Mouse (Mus musculus) ovary, postnatal 36 days (tissue): ENCODE data around the gene Ankrd2.

Source experiments
- DNase-seq: peaks from one replicate; pipeline ENCODE4 v3.0.0; 2022; ENCODE audit warnings: low spot score, mixed read lengths

Ankrd2 gene

DNA sequence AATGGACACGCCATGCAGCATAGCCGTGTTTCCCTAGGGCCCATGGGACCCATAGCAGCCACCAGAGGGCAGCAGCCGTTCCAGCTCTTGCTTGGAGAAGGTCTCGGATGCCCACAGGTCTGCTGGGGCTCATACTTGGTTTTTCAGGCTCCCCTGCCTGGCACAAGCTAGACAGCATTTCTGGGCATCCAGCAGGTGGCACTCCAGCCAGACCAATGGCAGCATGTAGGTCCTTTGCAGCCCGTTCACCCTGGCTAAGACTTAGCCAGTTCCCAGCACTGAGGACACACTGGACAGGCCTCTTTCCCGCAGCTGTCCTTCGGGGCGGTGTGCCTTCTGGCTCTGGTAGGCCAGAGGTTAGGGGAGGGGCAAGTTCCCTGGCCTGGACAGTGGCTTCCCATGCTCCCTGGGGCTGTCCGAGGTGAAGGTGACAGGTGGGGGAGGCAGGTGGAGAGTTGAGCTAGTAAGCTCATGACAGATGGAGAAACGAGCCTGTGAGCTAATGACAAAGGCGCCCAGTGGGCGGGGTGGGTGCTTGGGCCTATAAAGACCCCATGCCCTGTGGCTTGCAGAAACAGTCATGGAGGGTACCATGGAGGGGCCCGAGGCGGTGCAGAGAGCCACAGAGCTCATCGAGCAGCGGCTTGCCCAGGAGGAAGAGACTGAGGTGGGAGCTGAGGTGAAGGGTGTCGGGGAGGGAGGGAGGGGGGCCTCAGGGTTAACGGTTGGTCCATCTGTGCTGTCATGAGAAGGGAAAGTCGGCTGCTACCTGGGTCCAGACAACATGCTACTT lies at the start of gene Ankrd2:
Ankrd2 (plus strand) TSS at position 545 of the 793 bp plus-strand sequence.
- peak; percentile 85 for DNase-seq

DNA sequence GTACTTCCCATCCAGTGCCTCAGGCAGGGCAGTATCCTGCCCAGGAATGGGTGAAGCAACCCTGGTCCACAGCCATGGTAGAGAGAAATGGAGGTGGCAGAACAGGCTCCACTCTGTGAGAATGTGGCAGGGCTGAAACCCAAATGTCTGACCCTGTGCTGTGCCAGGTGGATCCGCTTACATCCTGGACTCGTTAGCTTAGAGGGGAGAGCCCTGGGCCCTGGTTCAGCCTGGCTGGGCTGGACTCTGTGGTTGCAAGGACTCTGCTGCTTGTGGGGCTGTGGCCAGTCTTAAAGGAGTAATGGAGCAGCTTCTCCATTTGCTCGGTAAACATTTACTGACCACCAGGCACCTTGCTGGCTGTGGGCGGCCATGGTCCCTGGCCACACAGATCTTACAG lies 48.6 kb upstream of the Ankrd2 start:
- DNase-seq: no peak

DNA sequence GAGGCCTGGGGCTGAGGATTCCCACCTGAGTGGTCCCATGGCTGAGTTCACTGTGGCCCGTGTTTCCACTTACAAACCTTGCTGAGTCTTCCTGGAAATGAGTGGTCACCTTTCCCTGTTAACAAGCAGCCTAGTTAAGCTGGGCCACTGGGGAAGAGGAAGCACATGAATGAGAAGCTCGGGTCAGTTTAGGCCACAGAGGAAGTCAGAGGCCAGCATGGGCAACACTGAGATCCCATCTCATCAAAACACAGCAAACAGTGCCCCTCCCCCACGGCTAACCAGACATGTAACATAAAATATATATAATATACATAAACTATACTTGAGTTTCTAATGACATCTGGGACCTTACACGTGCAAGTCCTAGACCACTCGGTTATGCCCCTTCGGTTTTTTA lies 46.0 kb upstream of the Ankrd2 start:
- no peak for DNase-seq

DNA sequence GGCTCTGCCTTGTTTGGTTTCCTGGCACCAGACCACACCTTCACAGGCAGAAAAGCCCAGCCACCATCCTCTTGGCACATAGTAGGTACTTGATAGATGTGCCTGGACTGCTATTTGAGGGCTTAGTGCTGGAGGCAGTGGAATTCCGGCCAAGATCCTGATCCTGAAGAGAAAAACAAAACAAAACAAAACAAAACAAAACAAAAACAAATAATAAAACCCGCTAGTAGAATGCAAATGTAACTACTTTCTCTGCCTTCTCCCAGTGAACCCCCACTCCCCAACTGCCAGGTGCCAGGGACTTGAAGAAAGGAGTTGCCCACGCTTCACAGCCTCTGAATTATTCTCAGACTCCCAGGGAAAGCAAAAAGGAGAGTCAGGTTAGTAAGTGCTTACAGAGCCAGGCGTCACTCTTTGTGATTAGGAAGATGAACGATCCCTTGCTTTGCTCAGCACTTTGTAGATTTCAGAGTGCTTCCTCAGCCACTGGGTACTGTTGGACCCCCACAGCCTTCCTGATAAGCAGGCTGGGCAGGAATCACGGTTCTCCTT lies 43.8 kb upstream of the Ankrd2 start:
- DNase-seq: no peak

DNA sequence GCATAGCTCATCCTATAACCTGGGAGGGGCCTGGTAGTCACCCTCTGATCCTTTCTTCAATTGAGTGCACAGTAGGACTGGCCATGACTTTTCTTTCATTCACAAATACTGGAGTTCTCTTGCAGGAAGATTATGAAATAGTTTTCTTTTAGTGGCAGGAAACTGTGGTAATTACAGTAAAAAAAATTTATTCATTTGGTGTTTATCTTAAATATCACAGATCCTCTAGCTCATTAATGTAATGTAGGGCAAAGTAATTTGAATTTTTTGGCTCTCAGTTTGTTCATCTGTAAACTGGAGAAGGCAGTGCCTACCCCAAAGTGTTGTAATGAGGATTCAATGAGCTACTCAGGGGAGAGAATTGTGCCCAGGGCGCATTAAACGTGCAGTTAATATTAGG lies 42.8 kb upstream of the Ankrd2 start:
- no peak for DNase-seq

DNA sequence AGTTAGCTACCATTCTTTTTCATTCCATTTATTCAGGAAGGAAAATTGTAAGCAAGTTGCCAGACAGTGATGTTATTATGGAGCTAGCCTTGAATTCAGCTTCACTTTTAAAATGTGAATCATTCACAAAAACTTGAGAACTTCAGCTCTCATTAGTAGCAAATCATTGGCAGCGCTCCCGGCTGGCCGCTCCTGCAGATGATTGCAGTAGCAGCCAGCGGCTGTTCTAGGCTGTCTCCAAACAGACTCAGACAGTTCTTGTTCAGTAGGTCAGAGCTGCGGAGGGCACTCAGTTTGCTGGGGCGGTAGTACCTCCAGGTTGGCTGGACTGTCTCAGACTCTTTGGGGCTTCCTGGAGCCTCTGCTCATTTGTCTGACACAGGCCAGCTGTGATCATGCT lies 42.3 kb upstream of the Ankrd2 start:
- DNase-seq: peak; percentile 78

DNA sequence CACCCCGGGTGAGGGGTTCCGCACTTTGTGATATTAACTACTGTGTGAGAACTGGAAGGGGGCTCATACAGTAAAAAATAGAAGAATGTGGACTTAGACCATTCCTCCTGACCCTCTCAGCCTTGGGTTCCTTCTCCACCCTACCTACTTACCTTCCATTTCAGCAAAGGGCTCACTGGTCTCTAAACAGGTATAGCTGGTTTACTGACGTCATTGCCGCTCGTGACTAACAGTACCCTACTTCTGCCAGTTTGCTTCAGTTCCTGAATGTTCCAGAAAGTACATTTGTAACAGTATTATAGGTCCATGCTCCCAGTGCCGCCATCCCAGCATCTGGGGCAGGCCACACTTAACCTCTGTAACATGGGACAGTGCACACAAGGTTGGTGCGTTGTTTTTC lies 41.8 kb upstream of the Ankrd2 start:
- no peak for DNase-seq

DNA sequence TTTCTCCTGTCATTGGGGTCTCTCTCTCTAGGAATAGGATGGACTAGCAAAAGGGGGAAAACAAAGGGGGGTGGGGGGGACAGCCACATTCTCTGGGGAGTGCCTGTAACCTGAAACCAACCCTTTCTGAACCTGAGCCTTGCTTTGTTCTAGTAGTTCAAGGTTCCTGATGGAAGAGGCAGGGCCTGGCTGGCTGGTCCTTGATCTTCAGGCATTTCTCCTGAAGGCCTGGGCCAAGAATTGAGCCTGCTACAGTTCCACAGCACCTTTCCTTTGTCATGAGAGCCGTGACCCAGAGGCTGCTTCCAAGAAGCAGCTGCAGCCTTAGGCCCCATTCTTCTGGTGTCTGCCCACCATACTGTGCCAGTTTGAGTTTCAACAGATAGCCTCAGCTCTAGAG lies 40.3 kb upstream of the Ankrd2 start:
- DNase-seq: no peak

DNA sequence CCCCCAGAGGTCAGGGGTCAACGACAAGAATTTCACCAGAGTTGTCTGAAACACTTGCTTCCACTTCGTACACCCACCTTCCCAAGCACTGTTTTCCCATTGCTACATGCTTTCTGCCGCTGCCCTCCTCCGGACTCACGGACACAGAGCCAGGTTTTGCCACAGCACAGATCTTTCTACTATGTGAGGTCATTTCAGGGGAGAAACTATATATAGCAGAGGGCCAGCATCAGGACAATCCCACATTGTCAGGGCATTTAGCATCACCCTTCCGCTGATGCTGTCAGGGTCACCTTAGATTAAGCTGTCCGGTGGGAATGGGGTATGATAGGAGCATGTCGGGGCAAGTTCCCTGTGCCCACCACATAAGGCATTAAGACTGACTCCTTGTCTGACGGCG lies 38.7 kb upstream of the Ankrd2 start:
- DNase-seq: no peak

DNA sequence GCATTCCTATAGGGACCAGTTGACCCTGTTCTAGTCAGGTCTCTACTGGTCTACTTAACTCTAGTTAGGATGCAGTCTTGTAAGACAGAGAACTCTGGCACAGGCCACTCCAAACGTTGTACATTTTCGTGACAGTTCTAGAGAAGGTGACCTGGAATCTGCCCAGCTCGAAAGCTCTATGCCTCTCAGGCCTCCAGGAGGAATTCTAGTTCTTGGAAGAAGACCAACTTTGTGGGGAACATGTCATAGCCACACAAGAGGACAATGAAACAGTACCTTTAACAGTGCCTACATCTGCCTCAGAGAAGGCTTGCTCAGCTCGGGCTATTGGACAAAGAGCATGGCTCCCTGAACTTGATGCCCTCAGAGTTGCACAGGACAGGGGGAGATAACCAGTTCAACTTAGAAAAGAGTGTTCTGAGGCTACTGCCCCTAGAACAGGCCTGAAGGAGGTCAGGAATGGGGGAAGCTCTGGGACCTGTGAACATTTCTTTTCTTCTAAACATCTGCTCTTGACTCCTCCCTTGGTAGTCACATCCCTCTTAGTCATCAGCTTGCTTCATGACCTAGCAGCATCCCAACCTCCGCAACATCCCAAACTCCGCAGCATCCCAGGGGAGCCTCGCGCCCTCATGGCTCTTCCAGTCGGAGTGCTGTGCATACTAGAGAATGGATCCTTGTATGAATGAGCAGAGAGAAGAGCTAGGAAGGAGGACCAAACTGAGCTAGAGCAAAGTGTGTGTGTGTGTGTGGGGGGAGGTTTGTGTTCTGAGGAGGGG lies 36.8 kb upstream of the Ankrd2 start:
- DNase-seq: no peak

DNA sequence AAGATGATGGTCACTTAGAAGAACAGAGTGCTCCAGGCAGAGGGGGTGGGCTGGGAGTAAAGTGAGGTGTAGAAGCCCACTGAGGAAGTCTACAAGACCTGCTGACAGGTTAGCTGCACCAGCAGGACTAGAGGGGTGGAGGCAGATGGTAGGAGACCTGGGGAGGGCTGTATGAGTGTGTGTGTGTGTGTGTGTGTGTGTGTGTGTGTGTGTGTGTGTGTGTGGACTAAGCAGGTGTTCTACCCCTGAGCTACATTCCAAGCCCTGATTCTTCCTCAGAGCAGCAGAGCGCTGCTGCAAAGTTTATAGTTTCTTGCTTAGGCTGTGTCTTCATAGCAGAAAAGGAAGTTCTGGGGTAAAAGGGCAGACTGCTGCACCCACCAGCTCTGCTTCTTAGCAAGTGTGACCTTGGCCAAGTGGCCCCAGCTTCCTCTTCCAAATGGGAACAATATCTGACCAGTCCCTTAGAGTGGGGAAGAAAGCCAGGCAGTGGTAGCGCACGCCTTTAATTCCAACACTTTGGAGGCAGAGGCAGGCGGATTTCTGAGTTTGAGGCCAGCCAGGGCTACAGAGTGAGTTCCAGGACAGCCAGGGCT lies 36.0 kb upstream of the Ankrd2 start:
- DNase-seq: no peak

DNA sequence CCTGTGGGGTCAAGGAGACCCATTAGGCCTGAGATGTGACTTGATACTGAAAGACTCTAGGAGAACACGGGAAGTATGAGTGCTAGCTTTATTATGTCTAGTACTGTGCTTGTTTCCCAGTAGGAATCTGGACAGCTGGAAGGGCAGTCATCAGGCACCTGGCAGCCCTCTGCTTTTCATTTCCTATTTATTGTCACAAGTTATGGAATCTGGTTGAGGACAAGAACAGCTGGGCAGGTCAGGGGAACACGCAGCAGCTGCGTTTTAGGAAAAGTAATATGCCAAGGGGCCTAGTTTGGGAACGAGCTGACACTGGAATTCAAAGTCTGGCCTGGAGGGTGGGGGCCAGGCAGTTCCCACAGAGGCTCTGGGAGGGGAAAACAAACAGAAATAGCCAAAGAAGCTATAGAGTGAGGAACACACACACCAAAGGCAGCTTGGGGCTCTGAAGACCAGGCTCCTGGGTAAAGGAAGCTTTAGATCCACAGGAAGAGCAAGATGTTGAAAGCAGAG lies 35.3 kb upstream of the Ankrd2 start:
- no peak for DNase-seq

DNA sequence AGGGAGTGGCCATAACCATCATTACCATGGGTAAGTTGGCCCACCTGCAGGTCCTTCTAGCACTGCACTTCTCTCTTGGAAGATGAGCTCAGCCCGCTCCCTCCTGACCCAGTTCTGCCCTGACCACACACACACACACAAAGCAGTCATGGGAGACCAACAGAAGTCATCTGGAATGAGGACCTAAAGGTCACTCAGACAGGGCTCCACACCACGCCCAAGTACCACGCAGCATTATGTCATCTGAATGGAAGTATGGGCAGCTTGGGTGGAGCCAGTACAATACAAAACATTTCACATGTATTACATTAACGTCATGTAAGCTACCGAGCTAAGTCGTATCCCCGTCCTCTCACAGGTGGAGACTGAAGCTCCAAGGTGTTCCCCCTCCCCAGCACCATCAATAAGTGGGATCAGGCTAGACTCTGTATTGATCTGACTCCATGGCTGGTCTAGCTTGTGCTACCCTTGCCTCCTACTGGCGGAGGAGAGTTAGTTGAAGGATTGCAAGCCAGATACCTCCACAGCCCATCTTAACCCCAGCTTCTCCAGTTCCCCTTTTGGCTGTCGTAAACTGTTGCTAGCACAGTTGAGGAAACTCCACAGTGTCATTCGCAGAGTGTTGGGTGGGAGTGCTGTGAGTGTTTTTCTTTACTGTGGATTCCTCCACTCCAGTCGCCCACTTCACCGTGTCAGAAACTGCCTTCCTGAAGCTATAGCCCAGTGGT lies 34.4 kb upstream of the Ankrd2 start:
- no peak for DNase-seq

DNA sequence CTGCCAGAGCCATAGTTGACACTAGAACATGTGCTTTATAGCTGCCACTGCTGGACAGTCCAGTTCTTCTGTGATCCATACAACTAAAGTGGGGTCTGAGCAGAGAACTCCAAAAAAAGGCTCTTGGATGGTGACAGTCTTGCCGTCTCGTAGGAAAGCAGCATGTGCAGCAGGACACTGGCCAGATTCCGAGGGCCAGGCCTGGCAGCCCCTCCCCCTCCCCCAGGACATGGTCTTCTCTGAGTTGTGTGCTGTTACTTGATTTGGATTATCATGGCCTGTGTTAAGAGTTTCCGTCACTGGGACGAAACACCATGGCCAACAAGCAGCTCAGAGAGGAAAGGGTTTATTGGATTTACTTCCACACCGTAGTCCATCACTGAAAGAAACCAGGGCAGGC lies 31.5 kb upstream of the Ankrd2 start:
- DNase-seq: no peak

DNA sequence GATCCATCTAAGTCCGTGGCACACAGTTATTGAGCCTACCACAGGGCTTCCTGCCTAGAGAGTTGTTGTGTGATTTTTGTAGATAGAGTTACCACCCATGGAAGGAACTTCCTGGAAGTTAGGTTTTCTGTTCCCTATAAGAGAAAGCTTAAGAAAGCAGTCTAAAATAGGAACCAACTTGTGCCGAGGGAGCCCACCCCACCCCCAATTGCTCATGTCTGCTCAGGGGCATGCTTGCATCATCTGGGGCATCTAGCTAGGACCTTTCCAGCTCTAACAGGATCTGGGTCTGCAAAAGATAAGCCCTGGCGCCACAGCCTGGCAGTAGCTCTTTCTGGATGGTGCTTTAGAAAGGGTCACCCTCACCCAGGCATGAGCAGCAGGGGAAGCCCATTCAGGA lies 30.2 kb upstream of the Ankrd2 start:
- DNase-seq: no peak

DNA sequence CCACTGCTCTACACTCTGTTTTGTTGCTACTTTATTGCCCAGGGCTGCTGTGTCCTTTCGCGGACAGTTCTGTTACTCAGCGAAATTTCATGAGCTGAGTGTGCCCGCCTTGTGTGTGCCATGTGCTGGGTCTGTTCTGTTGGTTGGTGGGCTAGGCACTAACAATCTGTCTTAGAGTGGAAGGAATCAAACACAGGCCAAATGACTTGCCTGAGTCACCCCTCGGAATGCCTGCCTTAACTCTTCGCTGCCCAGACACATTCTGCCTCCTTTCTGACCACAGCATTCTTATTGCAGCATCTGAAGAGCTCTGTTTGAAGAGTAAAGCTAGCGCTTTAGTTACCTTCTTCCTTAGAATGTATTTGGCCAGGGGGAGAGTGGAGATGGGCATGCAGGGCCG lies 29.2 kb upstream of the Ankrd2 start:
- DNase-seq: no peak

DNA sequence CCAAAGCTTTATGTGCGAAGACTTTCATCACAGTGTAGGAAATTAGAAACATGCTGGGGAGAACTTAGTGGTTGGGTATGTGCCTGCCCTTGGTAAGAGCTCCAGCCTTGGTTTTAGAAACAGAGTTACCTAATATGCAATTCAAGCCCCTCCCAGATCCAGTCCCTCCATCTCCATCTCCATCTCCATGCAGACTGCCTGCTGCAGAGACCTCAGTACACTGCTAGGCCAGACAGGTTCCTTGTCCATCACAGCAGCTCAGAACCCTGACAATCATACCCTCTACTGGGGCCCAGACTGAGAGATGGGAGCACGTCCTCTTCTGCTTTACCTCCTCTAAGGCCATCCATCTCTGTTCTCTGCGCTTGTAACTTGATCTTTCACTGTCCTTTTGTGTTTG lies 27.2 kb upstream of the Ankrd2 start:
- no peak for DNase-seq

DNA sequence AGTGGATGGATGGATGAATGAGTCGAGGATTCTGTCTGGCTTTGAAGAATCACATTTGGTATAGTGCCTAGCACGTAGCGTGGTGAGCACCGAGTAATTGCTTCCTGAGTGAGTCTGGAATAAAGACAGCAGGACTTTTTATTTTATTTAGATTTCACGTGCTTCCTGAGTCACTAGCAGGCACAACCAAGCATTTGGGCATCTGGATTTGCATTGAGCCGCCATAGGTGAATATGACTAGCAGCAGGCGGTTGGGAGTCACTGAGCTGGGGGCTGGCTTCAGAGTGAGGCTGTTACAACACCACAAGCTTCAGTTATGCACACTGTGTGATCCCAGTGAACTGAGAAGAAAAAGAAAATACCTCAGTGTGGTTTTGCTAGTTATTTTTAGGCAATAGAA lies 26.7 kb upstream of the Ankrd2 start:
- DNase-seq: no peak

DNA sequence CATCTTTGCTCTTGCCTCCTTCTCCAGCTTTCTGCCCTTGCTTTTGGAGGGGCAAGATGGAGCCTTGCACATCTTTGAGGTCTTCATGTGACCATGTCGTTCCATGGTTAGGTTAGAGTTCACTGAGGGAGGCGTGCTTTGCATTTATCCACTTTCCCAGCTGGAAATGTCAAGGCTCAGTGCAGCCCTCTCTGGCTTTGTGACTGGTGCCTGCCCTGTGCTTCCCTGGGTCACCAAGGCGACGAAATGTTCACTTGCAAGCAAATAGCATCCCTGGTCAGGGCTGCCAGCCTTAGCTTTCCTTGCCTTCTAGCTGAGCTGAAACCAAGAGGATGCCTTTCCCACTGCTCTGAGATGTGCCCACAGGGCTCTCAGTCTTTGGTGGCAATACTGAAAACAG lies 25.4 kb upstream of the Ankrd2 start:
- DNase-seq: no peak

DNA sequence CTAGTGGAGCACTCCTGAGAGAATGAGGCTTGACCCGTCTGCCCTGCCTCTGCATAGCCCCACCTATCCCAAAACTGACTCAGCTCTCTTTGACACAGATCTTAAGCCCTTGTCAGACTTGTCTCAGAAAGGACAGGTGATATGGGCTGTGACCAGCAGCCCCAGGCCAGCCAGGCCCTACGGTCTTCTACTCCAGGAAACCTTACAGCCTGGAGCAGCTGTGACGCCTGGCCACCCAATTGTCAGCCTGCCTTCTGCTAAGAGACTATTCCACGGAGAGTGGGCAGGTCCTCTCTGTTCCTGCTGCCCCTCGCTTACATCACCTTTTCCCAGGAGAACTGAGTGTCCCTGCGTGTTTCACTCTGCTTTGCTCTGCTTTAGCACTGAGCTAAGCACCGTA lies 24.7 kb upstream of the Ankrd2 start:
- no peak for DNase-seq

DNA sequence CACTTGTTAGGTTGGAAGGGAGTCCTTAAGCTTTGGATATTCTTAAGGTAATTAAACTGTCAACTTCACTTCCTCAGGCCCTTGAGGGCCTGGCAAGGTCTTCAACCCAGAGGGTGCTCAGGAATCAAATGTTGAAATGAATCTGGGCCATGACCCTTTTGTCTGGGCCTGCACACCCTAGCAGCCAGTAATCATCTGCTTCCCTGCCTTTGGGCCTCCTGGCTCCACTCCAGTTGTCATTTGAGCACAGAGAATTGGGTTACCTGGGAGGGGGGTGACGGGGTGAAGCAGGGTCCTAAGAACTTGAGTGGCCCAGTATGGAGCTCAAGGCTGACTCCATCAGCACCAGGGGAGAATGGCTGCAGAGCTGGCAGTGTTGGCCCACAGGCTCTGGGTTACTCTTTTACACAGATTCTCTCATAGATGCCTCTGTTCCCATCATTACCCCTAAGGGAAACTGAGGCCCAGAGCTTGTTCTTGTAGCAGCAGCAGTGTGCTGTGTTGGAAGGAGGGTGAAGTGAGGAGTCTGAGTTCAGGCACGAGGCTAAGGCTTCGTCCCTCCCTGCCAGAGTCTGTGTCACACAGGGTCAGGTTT lies 21.5 kb upstream of the Ankrd2 start:
- DNase-seq: no peak

DNA sequence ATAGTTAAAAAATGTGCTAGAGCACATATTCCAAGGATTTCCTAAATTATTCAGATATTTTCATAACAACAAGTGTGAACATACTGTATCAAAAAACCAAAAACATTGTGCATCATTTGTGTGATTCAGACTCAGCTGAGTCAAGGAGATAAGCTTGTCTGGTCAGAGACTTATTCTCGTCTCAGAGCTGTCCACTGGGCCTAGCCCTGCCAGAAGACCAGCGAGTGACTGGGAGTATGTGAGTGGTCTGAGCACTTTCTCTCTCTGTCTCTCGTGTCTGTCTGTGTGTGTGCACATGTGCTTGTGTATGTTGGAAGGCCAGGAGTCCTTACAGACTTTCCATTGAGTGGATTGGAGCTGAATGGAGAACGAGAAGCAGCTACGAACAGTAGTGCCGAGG lies 20.8 kb upstream of the Ankrd2 start:
- no peak for DNase-seq
